In the genomic region with DNA sequence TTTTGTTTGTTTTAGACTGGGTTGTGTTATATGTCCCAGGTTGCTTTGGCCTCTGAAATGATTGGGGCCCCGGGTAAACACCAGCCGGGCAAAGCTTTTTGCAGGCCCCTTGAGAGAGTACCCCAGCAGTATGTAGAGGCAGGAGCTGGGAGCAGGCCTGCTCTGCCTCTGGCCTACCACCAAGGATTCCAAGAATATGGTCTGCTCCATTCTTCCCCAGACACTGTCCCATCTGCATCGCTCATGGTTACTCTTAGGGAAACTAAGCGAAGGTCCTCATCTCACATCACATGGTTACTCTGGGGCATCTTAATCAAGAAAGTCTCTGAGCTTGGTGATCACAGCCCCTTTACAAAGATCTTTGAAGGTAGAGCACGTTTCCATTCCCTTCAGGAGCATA, we compare ENCODE assay signal across 9 mouse cellular contexts. TPM values are rescaled to one million over a fixed set of nuclear protein-coding genes. Genes with fewer than 3 reads are reported as not detected.
DNase-seq lines count a peak whose midpoint lies in the region; ATAC-seq and TF ChIP-seq lines count a peak whose summit lies in the region.
"Had no signal": no experiment of that assay in that cellular context is flagged by ENCODE, and none has a peak within 500 bp of the region (broad histone marks: within the 10 kb centered on the region; RNA-seq: fewer than 3 reads in every experiment).

No protein-coding gene starts in this region.

- H3K4me2 ChIP-seq in heart, embryonic 12.5 days = peak overlapping the region; percentile 78
- H3K4me2 ChIP-seq in neural tube, embryonic 12.5 days (replicated peaks) = no peak overlapping the region
- H3K4me2 ChIP-seq in intestine, postnatal 0 days (replicated peaks; ENCODE audit: low read depth) = peak overlapping the region; percentile 90
- peak overlapping the region; percentile 73 for H3K4me2 ChIP-seq in stomach, embryonic 16.5 days (ENCODE audit: low read depth, low read length)

- no peak for ATAC-seq in heart, embryonic 12.5 days (ENCODE audit: insufficient number of reproducible peaks, low FRiP score)
- no peak for ATAC-seq in neural tube, embryonic 12.5 days (ENCODE audit: low FRiP score, low read depth)
- ATAC-seq in intestine, postnatal 0 days = no peak
- no peak for ATAC-seq in stomach, embryonic 16.5 days (ENCODE audit: insufficient read depth, low FRiP score)

- no peaks in the 10 kb centered on the region for H3K27me3 ChIP-seq in heart, embryonic 12.5 days (replicated peaks)
- H3K27me3 ChIP-seq in neural tube, embryonic 12.5 days (replicated peaks) = peaks cover 94% of the 10 kb centered on the region
- H3K27me3 ChIP-seq in intestine, postnatal 0 days (replicated peaks; ENCODE audit: control insufficient read depth, insufficient read depth, low read length) = 0 out of 2 replicates have a peak, but pooled peaks cover 10% of the 10 kb centered on the region
- 0 out of 2 replicates have a peak, but pooled peaks cover 4% of the 10 kb centered on the region for H3K27me3 ChIP-seq in stomach, embryonic 16.5 days (ENCODE audit: control insufficient read depth, insufficient read depth, low read length)

- no peak for DNase-seq in heart, postnatal 14 days
- no peak for DNase-seq in neural tube, embryonic 10.5 days (ENCODE audit: extremely low spot score, low spot score)
- DNase-seq in frontal cortex, postnatal 14 days (ENCODE audit: low spot score in 2 of 2) = no peak
- no peak for DNase-seq in urinary bladder, postnatal 14 days (ENCODE audit: low spot score)
- DNase-seq: embryo, embryonic 11 days had no signal

- intact Hi-C loops in heart, postnatal 14 days (cut with DNase I) = no loop called here

- peak overlapping the region; percentile 98 for H3K27ac ChIP-seq in heart, embryonic 12.5 days (ENCODE audit: poor library complexity, severe bottlenecking)
- no peak overlapping the region for H3K27ac ChIP-seq in neural tube, embryonic 12.5 days
- peak overlapping the region; percentile 71; the same call in 1 of the 2 replicates for H3K27ac ChIP-seq in intestine, postnatal 0 days (ENCODE audit: low read depth, low read length)
- H3K27ac ChIP-seq in stomach, embryonic 16.5 days (ENCODE audit: low read length) = peak overlapping the region; percentile 97

- 59% methylated on average over 5 of the region's 5 CpGs for WGBS in heart, embryonic 12.5 days
- WGBS in neural tube, embryonic 12.5 days = 78% methylated on average over 5 of the region's 5 CpGs
- WGBS in intestine, postnatal 0 days = 50% methylated on average over 5 of the region's 5 CpGs
- WGBS in stomach, embryonic 16.5 days = 60% methylated on average over 5 of the region's 5 CpGs

- TF ChIP-seq CTCF in intestine, postnatal 0 days (IDR thresholded peaks at IDR 0.05; ENCODE audit: low read depth) = no peak

- peak overlapping the region; percentile 94 for H3K9ac ChIP-seq in heart, embryonic 12.5 days
- H3K9ac ChIP-seq in neural tube, embryonic 12.5 days = no peak overlapping the region
- H3K9ac ChIP-seq in intestine, postnatal 0 days (ENCODE audit: low read depth, low read length) = peak overlapping the region; percentile 78; the same call in 1 of the 2 replicates
- peak overlapping the region; percentile 90 for H3K9ac ChIP-seq in stomach, embryonic 16.5 days (ENCODE audit: low read length)

- no peaks in the 10 kb centered on the region for H3K9me3 ChIP-seq in heart, embryonic 12.5 days (replicated peaks)
- no peaks in the 10 kb centered on the region for H3K9me3 ChIP-seq in neural tube, embryonic 12.5 days
- no peaks in the 10 kb centered on the region for H3K9me3 ChIP-seq in intestine, postnatal 0 days (ENCODE audit: control insufficient read depth)
- H3K9me3 ChIP-seq in stomach, embryonic 16.5 days (replicated peaks; ENCODE audit: control insufficient read depth, low read length) = no peaks in the 10 kb centered on the region

- peaks cover 61% of the 10 kb centered on the region for H3K4me1 ChIP-seq in heart, embryonic 12.5 days (replicated peaks)
- H3K4me1 ChIP-seq in neural tube, embryonic 12.5 days = peaks cover 13% of the 10 kb centered on the region
- 0 out of 2 replicates have a peak, but pooled peaks cover 4% of the 10 kb centered on the region for H3K4me1 ChIP-seq in intestine, postnatal 0 days (replicated peaks; ENCODE audit: control insufficient read depth, insufficient read depth, low read length)
- H3K4me1 ChIP-seq in stomach, embryonic 16.5 days (ENCODE audit: control insufficient read depth, insufficient read depth, low read length) = peaks cover 59% of the 10 kb centered on the region

- peaks cover 30% of the 10 kb centered on the region for H3K36me3 ChIP-seq in heart, embryonic 12.5 days
- H3K36me3 ChIP-seq in neural tube, embryonic 12.5 days = no peaks in the 10 kb centered on the region
- no peaks in the 10 kb centered on the region; the same call in 1 of the 2 replicates for H3K36me3 ChIP-seq in intestine, postnatal 0 days (ENCODE audit: control insufficient read depth, insufficient read depth)
- H3K36me3 ChIP-seq in stomach, embryonic 16.5 days (ENCODE audit: control insufficient read depth, insufficient read depth, low read length) = no peaks in the 10 kb centered on the region

- peak overlapping the region; percentile 88 for H3K4me3 ChIP-seq in heart, embryonic 12.5 days
- H3K4me3 ChIP-seq in neural tube, embryonic 12.5 days = peak overlapping the region; percentile 36; the same call in 1 of the 2 replicates
- H3K4me3 ChIP-seq in intestine, postnatal 0 days (ENCODE audit: low read depth, low read length) = peak overlapping the region; percentile 77
- peak overlapping the region; percentile 91 for H3K4me3 ChIP-seq in stomach, embryonic 16.5 days (replicated peaks; ENCODE audit: low read length)

RNA-seq across cellular contexts. Expression of a gene that starts 2.2 kb away (rescaled TPM):
- 342 and 348 TPM in 2 replicates for polyA plus RNA-seq in heart, embryonic 12.5 days (2016; fragmentation: Nextera tagmentation; extraction: Ambion mirVana)
- total RNA-seq in heart, postnatal 14 days (2021) = 100 to 1,000 TPM; 336 to 338 TPM
- 35.0 and 36.0 TPM in 2 replicates for polyA plus RNA-seq in neural tube, embryonic 12.5 days (2016; fragmentation: Nextera tagmentation; extraction: Ambion mirVana)
- 191 and 207 TPM in 2 replicates for polyA plus RNA-seq in intestine, postnatal 0 days (2015; fragmentation: Nextera tagmentation; extraction: Ambion mirVana)
- 381 and 403 TPM in 2 replicates for polyA plus RNA-seq in stomach, embryonic 16.5 days (2015; fragmentation: Nextera tagmentation; extraction: Ambion mirVana)

RNA-seq across cellular contexts. Expression of a gene that starts 29.2 kb away (rescaled TPM):
- polyA plus RNA-seq in heart, embryonic 12.5 days (2016; fragmentation: Nextera tagmentation; extraction: Ambion mirVana) = 60.0 and 63.2 TPM in 2 replicates
- total RNA-seq in heart, postnatal 14 days (2021) = 100 to 1,000 TPM; 103 to 107 TPM
- 58.8 and 66.9 TPM in 2 replicates for polyA plus RNA-seq in neural tube, embryonic 12.5 days (2016; fragmentation: Nextera tagmentation; extraction: Ambion mirVana)
- 61.2 and 68.6 TPM in 2 replicates for polyA plus RNA-seq in intestine, postnatal 0 days (2015; fragmentation: Nextera tagmentation; extraction: Ambion mirVana)
- 47.2 and 56.1 TPM in 2 replicates for polyA plus RNA-seq in stomach, embryonic 16.5 days (2015; fragmentation: Nextera tagmentation; extraction: Ambion mirVana)

RNA-seq across cellular contexts. Expression of a gene that starts 40.8 kb away (rescaled TPM):
- polyA plus RNA-seq in heart, embryonic 12.5 days (2016; fragmentation: Nextera tagmentation; extraction: Ambion mirVana) = 70.0 and 71.4 TPM in 2 replicates
- total RNA-seq in heart, postnatal 14 days (2021) = 10 to 100 TPM; 89.3 to 90.2 TPM
- polyA plus RNA-seq in neural tube, embryonic 12.5 days (2016; fragmentation: Nextera tagmentation; extraction: Ambion mirVana) = 71.1 and 81.7 TPM in 2 replicates
- 62.1 and 67.2 TPM in 2 replicates for polyA plus RNA-seq in intestine, postnatal 0 days (2015; fragmentation: Nextera tagmentation; extraction: Ambion mirVana)
- polyA plus RNA-seq in stomach, embryonic 16.5 days (2015; fragmentation: Nextera tagmentation; extraction: Ambion mirVana) = 47.8 and 50.5 TPM in 2 replicates

Comparison
In these comparisons a context has a peak if more than half of its experiments do, and no peak if none do; other contexts are left out.
1. H3K4me3 ChIP-seq: peak in every context shown above with its lines; median percentile 91 in stomach, embryonic 16.5 days; 88 in heart, embryonic 12.5 days; 77 in intestine, postnatal 0 days; 36 in neural tube, embryonic 12.5 days.